Mouse (Mus musculus): ENCODE measurements at regions not wholly inside any gene's neighbourhood (a gene's known extent, or its start where the extent isn't known, plus 50 kb on each side); places are given as distances from the start of the nearest gene placed in this dataset.
A peak's percentile ranks its signal among the peaks of the same experiment; 100 is the strongest.
"Not testable (repeated sequence)": the region's sequence is repeated elsewhere in the genome, so short reads cannot be mapped to it uniquely, and the experiment has no call there.

DNA sequence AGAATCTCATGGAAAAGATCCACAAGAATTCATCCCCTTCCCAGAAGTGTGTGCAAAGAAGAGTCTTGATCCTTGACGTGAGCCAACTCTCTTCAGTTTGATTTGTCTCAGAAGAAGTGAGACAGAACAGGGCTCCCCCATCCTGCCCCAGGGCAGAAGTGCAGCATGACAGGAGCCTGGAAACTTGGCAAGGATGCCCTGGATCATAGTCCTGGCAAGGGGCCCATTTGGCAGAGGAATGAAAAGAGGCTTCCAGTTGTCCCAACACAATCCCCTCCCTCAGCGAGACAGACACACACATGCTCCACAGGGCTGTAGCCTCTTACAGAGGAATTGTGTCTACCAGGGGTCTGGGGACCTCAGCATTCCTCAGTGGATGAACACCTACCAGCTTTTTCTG, 102.7 kb downstream of the Ptpn20 start:
- no peak for DNase-seq (ENCODE audit: low spot score)

- no peak for DNase-seq (ENCODE audit: low spot score)
These were observed 105.2 kb downstream of the Ptpn20 start for GRCm38 (mm10) chr14:33694224-33694623.

DNA sequence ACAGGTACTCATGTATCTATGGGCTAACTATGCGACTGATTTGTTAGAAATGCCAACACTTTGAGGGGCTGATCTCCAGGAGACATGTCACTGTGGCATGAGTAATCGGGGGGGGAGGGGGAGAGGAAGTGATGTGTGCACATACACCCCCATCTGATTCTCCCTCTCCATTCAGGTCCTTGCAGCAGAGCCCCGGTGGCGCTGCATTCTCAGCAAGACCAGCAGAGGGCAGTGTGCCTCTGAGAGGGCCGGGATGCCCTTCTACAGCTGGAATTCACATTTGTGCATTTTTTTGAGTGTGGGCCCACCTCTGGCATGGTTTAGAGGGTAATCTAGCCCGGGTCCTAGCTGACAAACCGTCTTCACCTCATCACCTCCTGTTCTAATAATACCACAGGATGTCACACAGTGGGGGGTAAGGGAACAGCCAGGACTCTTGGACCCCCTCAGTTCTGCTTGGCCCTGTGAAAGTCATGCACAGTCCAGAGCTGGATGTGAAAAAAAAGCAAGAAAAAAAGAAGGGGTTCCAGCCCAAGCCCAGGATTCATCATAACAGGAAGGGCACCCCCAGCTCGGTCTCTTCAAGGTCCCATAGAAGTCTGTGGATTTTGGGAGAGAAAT, 106.5 kb downstream of the Ptpn20 start:
- DNase-seq (ENCODE audit: low spot score) = peak; percentile 76

DNA sequence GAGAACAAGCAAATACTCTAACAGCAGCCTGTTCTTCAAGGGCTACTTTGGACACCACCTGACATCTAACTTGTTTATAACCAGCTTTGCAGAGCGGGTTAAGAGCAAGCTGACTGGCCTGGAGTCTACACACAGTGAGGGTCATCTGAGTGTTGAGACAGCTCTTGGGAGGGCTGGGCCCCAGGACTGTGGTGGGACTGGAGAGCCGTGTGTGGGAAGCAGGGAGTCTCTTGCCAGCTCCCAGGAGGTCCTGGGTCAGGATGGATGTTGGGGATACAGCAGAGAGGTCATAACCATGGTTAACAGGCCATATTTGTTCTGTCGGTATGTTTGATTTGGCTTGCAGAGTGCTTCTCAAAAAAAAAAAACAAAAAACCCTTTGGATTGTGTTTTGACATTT, 107.8 kb downstream of the Ptpn20 start:
- no peak for DNase-seq (ENCODE audit: low spot score)

DNA sequence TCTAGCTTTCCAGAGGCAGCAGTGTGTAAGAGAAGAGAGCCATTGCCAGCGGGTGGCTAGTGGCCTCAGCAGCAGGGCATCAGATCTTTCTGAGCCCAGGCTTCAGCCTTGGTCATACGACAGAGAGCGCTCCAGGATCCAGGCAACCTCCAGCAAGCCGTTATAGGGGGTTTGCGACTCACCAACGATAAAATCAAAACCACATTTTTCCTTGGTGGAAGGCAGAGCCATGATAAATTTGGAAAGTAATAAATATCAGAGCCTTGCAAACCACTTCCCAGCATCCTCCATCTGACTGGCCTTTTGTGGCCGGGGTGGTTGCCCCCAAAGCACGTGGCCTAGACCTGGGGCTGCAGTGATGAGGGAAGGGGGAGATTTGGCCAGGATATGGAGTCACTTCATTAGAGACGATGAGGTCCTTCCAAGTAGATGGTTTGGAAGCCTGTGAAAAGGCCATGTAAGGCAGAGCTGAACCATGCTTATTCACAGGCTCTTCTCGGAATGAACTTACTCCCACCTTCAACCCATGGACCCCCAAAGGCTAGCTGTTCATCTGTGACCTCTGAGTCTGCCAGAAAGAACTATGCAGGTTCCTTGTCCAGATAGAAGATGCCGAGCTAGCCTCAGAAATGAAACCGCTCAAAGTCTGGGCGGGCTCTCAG, 110.9 kb downstream of the Ptpn20 start:
- DNase-seq (ENCODE audit: low spot score) = no peak

- DNase-seq (ENCODE audit: low spot score) = no peak
These were observed 118.8 kb downstream of the Ptpn20 start for GRCm38 (mm10) chr14:33707661-33708297.

DNA sequence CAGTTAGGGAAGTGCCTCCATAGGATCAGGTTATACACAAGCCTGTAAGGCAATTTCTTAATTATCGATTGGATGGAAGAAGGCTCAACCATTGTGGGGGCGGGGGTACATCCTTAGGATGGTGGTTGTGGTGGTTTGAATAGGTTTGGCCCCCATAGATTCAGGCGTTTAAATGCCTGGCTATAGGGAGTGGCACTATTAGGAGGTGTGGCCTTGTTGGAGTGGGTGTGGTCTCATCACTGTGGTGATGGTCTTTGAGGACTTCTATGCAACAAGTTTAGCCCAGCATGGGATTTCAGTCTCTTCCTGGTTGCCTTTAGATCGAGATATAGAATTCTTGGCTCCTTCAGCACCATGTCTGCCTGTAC, 119.3 kb downstream of the Ptpn20 start:
- no peak for DNase-seq (ENCODE audit: low spot score)

DNA sequence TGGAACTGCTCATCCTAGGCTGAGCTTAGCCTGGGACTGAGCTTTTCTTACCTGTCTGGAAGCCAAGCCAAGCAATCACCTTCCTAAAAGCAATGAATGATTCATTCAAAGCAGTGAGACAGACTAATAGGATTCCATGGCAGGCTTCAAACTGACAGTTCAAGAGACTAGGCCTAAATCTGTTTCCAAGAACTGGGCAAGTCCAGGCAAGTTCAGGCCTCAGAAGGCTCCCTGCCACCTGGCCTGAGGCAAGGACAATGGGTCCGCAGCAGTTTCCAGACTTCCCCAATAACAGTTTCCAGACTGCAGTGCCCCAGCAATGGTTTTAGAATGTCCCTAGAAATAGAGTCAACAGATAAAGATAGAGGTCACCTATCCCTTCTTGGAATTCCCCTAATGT, 123.5 kb downstream of the Ptpn20 start:
- DNase-seq (ENCODE audit: low spot score) = no peak

DNA sequence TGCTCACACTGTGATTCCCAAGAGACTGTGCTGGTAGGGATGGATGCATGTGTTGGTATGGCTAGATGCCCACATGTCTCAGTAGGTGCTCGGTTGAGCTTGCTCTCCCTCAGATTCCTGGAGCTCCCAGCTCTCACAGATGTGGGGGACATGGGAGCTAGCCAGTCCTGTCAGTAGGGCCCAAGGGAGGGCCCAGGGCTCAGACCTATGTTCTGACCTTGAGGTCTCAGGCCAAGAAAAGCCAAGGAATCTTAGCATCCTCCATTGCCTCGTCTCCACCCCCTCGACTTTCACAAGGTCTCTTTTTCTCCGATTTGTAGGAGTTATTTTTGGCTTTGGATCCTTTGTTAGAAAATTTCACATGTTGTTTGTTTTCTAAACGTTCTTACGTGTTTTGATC, 130.6 kb downstream of the Ptpn20 start:
- no peak for DNase-seq (ENCODE audit: low spot score)

DNA sequence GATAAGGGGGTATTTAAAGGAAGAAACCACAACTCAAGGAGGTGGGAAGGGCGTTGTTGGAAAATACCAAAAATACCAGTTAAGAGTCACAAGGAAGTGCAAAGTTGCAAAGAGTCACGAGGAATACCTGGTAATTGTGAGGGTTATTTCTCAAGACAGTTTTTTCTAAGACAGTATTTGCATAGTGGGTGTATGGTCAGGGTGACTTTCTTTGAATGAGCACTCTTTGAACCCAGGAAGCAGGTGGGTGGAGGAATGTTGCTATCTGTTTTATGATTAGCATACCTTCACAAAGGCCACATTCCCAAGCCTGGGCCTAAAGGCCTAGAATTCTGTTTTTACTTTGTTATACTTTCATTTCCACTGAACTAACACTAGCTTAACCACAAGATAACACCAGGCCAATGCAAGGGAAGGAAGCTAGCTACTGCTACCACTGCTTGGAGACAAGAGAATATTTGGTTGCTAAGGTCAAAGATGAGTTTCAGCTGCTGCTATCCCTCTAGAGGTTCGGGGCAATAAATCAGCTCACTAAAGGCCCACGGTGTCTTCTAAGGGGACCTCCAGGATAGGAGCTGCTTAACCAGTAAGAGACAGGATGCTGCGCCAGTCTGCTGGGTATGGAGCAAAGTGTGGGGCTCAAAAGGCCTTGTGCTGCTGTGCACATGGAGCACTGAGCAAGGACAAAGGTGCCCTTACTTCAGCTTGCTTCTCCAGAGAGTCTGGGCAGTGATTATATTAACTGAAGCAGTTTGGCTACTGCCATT, 133.6 kb downstream of the Ptpn20 start:
- DNase-seq (ENCODE audit: low spot score) = not testable (repeated sequence)

GRCm38 (mm10) chr14:33726500-33726899, 137.5 kb downstream of the Ptpn20 start:
- no peak for DNase-seq (ENCODE audit: low spot score)

DNA sequence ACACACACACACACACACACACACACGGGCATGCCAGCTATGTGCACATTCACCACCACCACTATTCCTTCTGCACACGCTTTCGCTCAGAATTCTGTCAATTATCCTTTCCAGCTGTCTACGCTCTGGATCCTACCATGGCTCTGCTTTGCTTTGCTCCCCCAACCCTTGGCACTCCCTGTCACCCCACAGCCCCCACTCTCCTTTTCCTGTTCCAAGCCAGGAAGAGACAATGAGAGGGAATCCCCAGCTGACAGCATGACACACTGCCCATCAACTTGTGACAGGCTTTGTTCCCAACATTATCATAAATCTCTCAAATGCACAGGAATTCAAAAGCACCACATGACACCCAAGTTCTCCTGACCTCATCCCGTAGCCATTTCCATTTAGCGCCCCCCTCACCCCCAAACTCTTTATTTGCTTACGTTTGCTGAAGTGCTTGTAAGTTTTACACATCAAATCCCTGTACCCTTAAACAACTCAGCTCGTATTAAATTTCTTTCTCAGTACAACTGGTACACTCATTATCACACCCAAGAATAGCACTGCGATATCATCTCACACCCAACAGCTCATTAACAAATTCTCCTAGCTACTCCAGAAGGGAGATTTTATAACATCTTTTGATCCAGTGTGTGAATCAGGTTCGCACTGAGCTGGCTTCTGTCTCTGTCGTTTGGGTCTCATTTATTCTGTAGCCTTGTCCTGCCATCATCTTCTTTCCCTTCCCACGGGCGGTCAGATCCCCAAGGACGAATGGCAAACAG, 140.3 kb downstream of the Ptpn20 start:
- no peak for DNase-seq (ENCODE audit: low spot score)

DNA sequence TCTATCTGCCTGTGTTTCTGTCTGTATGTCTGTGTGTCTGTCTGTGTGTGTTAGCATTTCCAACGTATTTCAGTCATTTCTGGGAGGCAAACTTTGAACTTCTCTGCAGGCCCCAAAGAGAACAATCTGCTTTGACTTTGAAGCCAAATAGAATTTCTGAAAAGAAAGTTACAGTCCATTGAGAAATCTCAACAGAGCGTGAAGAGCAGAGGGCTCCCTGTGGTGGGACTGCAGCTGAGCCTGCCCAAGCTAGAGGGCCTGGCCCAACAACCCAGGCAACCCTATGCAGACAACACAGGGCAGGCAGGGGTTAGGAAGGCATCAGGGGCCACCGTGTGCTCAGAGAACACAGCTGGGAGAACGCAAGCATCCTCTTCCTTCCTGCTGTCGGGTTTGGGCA, 143.7 kb downstream of the Ptpn20 start:
- DNase-seq (ENCODE audit: low spot score) = no peak

DNA sequence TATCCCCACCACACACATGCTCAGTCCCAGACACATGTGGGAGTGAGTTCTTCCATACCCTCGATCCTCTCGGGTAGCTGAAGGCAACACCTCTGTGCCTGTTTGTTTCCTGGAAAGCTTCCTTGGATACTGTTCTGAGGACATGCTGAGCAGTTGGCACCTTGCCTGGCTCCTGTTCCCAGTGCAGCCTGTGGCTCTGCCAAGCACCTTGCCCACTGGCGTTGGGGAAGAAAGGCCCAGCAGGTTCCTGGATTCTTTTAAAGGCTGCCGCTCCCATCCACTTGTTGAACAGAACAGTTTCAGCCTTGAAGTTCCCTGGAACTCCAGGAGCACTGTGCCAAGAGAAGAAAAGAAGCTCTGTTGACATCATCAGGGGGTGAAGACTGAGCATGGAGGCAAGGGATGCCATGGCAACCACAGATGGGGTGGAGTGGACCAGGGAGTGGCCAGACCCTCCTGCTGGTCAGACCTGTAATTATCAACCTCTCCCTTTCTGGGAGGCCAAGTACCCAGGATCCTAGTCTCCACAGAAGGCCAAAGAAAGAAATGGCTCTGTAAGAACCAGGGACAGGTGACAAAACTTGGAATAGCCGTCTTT, 145.5 kb downstream of the Ptpn20 start:
- DNase-seq (ENCODE audit: low spot score) = no peak

GRCm38 (mm10) chr14:33735653-33736052, 146.6 kb downstream of the Ptpn20 start:
- DNase-seq (ENCODE audit: low spot score) = no peak

DNA sequence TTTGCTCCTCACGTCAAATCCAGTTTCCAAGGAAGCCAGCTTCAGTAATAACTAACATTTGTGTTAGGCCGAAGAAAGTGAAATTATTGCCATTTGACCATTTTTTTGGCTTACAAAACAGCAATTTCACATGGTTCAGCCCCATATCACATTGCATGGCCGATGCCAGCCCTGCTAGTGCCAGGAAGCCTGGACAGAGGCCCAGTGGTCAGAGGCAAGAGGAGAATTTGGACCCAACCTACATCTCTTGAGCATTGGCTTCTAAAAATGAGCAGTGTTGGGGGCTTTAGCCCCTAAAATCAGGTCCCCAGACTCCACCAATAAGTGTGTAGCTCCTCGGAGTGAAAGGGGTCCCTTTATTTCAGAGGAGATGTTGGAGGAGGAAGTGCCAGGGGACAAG, 157.2 kb downstream of the Ptpn20 start:
- no peak for DNase-seq (ENCODE audit: low spot score)

- DNase-seq (ENCODE audit: low spot score) = no peak
These were observed 163.7 kb upstream of the Gdf10 start for GRCm38 (mm10) chr14:33759656-33760055.

DNA sequence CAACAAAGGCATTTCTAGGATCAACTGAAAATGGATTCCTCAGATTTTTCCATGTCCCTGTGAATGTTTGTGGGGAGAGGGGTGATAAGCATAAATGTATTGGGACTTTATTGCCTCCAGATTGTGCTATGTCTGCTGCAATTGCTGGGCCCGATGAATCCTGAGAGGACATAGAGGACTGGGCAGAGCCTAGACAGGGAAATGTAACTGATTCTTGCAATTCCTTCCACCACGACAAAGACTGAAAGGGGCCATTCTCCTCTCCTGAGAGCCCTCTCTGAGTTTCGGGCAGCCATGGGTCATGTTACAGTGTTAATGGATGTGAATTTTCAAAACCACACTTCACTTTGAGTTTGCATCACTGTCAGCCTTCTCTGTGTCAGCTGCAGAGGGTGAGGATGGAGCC, 159.7 kb upstream of the Gdf10 start:
- no peak for DNase-seq (ENCODE audit: low spot score)

DNA sequence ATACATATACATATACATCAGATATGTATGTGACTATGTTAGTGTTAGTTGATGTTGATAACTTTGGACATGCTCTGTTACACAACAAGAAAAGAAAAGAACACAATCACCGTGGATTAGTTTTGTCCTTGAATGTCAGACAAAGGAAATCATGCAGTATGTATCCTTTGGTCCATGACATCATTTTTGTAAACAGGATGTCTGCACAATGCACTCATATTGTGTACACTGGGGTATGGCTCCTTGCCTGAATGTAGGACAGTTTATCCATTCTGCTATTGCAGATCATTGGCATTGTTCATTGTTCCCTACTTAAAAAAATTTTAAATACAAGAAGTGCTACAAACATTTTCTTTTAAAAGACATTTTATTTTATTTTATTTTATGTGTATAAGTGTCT, 157.6 kb upstream of the Gdf10 start:
- no peak for DNase-seq (ENCODE audit: low spot score)

DNA sequence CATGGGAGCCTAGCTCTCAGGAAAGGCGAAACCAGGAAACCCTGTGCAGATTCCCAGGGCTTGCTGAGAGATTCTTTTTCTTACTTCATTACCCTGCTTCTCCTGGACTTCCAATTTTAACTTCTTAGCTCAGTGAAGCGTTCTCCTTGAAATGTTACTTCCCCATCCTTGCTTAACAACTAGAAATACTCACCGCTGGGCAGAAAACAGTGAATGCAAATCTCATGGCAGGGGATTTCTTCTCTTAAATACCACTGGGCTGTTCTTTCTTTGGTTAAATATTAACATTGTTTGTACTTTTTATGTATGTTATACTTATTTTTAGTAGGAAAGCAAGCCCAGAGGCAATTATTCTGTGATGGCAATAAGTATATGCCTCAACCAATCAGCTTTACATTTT, 151.0 kb upstream of the Gdf10 start:
- DNase-seq (ENCODE audit: low spot score) = no peak

DNA sequence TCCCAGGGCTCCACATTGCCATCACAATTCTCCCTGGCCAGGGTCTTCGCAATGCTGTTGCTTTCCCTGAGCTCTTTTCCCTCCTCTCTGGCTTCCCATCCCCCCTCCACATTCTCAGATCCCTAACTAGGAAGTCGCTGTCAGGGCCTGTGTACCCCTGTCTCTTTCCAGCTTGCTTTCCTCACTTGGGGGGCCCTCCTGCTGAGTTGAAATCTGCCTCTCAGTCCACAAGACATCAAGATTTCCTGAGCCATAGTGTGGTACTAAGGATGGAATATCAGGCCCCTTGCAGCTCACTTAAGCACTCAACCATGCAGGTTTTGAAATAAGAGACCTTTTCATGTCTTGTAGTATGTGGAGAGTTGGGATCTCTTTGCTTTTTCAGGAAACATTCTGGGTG, 133.8 kb upstream of the Gdf10 start:
- DNase-seq (ENCODE audit: low spot score) = no peak

DNA sequence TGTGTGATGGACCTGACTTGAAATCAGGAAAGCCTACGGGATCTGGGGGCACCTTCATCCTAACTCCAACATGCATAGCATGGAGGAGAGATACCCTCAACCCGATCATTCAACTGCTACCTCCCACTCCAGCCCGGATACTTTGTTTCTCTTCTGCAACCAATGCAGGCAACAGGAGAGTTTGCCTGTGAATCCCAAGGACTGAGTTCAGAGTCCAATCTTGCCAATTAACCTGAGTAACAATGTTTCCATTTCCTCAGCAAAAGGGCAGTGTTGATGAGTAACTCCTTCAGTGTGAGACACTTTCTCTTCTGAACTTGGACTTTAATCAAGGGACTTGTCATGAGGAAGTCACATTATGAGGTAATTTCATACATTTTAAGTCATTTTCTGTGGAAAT, 129.1 kb upstream of the Gdf10 start:
- DNase-seq (ENCODE audit: low spot score) = no peak
